Mouse (Mus musculus): ENCODE results near the gene Aox1.
A peak's percentile ranks its signal among the peaks of the same experiment; 100 is the strongest.

The Aox1 gene

GRCm38 (mm10) chr1:58112880-58113279 is 83.1 kb downstream of the Aox1 start, which contains the start of gene Aox3:
Gene Aox3, plus strand, starts transcription at chr1:58113130.
- peak; percentile 77 to 80 for DNase-seq

GRCm38 (mm10) chr1:58113441-58113840 is 83.7 kb downstream of the Aox1 start:
- no peak for DNase-seq

- DNase-seq, result no peak
Observed at GRCm38 (mm10) chr1:58114021-58114560, 84.4 kb downstream of the Aox1 start.

GRCm38 (mm10) chr1:58114666-58115375 is 85.1 kb downstream of the Aox1 start:
- DNase-seq, result no peak

- no peak for DNase-seq
Observed at GRCm38 (mm10) chr1:58118231-58118630, 88.5 kb downstream of the Aox1 start.

- no peak for DNase-seq
Observed at GRCm38 (mm10) chr1:58124901-58125300, 95.2 kb downstream of the Aox1 start.

- DNase-seq, result no peak
Observed at GRCm38 (mm10) chr1:58137891-58138290, 108.2 kb downstream of the Aox1 start.

- no peak for DNase-seq
Observed at GRCm38 (mm10) chr1:58138986-58139385, 109.3 kb downstream of the Aox1 start.

- DNase-seq, result no peak
Observed at GRCm38 (mm10) chr1:58140607-58141006, 110.9 kb downstream of the Aox1 start.

GRCm38 (mm10) chr1:58144384-58145069 is 114.8 kb downstream of the Aox1 start:
- DNase-seq, result peak in 1 of 2 experiments; percentile 23

GRCm38 (mm10) chr1:58146026-58146425 is 116.3 kb downstream of the Aox1 start:
- DNase-seq, result no peak

- no peak for DNase-seq
Observed at GRCm38 (mm10) chr1:58147776-58148175, 118.0 kb downstream of the Aox1 start.

- DNase-seq, result no peak
Observed at GRCm38 (mm10) chr1:58152247-58152646, 122.5 kb downstream of the Aox1 start.

All from lung, postnatal 4 days (tissue).